Mouse (Mus musculus) frontal cortex, postnatal 10 days (tissue): Measurements from ENCODE around the gene Rac2.

ENCODE experiments used
- DNase-seq, 2 experiments: peaks; one replicate each; pipeline ENCODE4 v3.0.0; 2022; ENCODE audit warnings: low spot score in 2 of 2, mixed read lengths in 1 of 2

Gene Rac2

DNA sequence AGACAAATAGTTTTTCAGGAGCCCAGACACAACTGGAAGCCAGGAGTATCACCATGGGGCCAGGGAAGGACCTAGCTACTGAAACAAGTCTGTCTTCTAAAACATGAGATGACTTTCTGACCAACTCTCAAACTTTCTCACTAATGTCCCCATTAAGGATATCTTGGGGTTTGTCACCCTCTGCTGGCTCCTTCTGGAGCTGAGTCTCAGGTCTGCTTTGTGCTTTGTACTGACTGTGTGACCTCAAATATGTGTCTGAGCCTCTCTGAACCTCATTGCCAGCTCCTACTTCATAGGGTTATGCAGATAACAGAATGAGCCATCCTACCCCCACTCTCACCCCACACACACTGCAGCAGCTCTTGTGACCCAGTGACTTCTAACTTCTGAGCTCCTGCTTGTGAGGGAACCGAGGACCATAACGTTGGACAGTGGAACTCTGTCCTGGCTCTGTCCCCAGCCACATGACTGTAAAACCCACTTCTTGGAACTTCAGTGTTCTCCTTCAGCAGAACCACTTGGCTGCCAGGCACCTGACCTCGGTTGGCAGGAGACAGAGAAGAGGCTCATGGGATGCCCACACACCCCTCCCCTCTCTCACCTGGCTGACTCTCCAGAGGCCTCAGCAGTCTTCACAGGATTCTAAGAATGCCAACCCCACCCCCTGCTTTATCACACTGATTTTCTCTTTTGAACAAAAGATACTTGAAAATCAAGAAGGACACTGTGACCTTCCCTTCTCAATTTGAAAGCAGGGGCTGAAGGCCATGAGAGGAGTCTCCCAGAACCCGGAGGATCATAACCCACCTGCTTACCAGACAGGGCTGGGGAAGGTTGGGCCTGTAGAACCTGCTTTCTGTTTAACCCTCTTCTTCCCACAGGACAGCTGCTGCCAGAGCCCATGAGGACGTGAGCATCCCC, 24.9 kb downstream of the Rac2 start:
- DNase-seq: no peak

DNA sequence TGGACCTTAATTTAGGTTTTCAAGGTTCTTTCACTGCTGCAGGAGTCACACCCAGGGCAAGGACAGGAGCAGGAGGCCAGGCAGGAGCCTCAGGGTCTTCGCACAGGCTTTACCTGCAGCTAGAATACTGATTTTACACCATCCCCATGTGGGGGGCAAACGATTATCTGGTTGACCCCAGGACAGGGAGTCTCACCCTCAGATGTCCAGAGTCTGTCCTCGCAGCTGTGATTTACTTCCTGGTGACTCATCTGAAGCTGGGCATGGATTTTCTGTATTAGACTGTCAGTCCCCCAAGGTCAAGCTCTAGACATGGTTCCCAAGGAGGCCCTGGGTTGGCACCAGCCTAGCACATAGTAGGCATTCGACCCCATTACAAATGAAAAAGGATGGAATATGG, 26.5 kb downstream of the Rac2 start:
- no peak for DNase-seq

DNA sequence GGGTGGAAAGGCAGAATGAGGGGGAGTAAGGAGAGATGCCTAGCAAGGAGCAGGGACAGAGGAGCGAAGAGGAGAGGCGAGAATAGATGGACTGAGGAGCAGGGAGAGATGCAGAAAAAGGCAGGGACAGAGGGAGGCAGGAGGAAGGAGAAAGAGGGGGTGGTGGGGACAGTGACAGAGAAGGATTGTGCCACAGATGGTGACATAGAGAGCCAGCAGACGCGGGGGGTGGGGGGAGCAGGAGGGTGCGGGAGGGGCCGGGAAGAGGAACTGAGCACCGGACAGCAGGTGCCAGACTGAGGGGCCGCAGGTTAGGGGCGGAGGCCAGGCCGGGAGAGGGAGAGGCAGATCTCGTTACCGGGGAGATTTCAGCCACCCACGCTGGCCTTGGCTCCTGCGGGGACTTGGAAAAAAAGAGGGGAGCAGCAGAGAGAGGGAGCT, 28.0 kb downstream of the Rac2 start, which contains the start of gene Sstr3:
Gene Sstr3 (minus strand): TSS at position 125 of the 441 bp plus-strand sequence.
- DNase-seq: peak in 1 of 2 experiments; percentile 45

DNA sequence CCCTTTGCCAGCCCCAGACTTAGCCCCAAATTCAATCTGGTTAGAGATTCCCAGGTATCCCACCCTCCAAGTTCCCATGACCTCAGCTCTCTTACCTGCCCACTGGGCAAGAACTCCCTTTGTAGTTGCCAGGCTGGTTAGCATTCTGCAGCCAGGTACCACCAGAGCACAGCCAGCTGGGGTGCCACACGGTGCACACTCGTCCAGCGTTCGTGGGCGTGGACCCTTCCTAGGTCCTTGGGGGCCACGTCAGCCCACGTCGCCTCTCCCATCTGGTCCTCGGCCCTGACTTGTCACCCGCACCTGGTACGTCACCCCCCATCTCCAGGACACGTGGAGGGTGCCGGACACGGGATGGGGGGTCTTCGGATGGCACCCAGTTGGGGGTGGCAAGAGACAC, 28.5 kb downstream of the Rac2 start:
- DNase-seq: no peak

DNA sequence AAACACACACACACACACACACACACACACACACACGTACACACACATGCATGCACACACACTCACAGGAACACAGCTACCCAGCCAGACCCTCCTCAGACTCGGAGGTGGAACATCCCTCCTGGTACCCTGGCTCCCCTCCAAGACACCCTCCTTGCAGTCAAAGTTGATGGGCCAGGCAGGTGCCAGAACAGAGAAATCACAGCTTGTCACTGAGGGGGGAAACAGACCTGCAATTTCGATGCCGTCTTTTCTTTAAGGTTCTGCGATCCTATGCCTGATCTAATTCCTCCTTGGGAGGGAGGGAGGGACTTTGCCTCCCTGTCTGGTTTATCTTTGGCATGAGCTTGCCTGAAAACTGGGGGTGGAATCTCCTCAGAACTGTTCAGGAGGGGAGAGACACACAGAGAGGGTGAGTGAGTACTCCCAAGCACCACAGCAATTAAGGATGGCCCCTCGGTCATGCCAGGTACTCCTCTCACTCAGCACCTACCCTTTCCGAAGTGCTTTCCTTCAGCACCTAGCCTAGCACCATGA, 29.7 kb downstream of the Rac2 start:
- no peak for DNase-seq

DNA sequence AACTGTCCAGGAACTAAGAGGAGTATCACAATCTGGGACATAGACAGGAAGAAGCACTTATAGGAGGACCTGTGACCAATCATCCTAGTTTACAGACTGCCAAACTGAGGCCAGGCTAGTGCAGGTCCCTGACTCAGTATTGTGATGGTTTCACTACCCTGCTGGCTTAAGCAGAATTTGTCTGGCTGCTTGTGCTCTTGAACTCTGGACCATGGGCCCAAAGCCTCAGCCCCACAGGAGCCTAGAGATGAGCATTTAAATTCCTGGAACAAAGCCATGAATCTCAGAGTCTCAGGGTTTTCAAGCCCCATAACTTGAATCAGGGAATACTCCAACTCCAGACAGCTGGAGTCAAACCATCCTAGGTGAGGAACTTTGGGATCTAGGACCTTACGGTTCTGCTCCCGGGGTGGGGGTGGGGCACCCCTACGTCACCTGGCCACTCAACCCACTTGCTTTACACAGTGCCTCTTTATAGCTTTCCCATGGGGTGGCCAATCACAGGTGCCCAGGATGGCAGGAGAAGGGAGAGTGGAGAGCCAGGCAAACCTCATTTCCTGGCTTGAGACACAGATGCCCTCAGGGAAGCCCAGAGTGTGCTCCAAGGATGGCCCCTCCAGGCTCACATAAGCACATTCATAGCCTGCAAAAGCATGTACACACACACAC, 30.4 kb downstream of the Rac2 start:
- no peak for DNase-seq

GRCm38 (mm10) chr15:78541606-78542005, 31.0 kb downstream of the Rac2 start:
- DNase-seq: no peak

GRCm38 (mm10) chr15:78541036-78541435, 31.5 kb downstream of the Rac2 start:
- no peak for DNase-seq

- no peak for DNase-seq
Measured at GRCm38 (mm10) chr15:78535723-78536421, 36.7 kb downstream of the Rac2 start.

GRCm38 (mm10) chr15:78533346-78533835, 39.2 kb downstream of the Rac2 start:
- DNase-seq: no peak

GRCm38 (mm10) chr15:78532566-78533345, 39.8 kb downstream of the Rac2 start:
- no peak for DNase-seq

GRCm38 (mm10) chr15:78531901-78532469, 40.6 kb downstream of the Rac2 start:
- DNase-seq: peak; percentile 98 to 99

DNA sequence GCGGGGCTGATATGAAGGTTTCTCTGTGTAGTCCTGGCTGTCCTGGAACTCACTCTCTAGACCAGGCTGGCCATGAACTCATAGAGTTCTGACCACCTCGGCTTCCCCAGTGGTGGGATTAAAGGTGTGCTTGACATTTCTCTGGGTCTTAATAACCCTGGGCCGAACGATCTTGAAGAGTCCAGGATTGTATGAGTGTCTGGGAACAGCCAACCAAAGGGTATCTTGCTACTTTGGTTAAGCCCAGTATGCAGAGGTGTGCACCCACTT, 41.2 kb downstream of the Rac2 start:
- no peak for DNase-seq

GRCm38 (mm10) chr15:78530671-78531450, 41.7 kb downstream of the Rac2 start, which contains the start of gene C1qtnf6:
C1qtnf6 (minus strand) TSS chr15:78531416.
- no peak for DNase-seq

DNA sequence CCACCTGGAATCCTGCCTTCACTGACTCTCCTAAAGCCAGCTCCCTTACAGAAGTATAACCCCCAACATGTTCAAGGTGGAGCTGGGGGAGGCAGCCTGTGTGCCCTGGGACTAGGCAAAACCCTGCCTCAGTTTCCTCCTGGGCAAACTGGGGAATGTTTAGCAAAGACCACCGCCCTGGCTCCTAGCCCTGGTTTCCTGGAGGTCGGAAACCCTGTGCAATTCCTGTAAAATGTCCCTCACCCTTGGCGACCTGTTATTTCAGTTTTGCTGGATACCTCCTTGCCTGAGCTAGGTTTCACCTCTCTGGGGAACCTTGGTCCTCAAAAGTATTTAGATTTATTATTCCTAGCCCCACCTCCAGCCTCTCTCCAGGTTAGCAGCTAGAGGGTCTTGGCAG, 42.4 kb downstream of the Rac2 start:
- no peak for DNase-seq

- peak; percentile 53 to 67 for DNase-seq
Measured at GRCm38 (mm10) chr15:78529428-78529990, 43.1 kb downstream of the Rac2 start.

- no peak for DNase-seq
Measured at GRCm38 (mm10) chr15:78528726-78529411, 43.7 kb downstream of the Rac2 start.

DNA sequence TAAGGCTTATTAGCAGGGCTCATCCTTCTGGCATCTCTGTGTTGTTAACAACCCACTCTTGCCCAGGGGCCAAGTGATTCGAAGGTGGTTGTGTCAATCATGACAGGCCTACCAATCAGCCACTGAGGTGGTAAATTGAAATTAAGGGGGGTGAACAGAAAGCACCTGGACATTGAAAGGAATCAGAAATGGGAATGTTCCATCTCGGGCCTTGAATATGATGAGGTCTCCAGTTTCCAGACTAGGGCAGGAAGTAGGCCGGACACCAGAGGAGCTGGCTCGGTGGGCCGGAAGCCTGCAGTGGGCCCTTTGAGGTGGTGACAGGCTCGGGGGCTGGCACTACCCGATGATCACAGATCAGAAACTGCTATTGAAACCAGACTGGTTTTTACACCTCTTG, 44.6 kb downstream of the Rac2 start:
- DNase-seq: no peak

DNA sequence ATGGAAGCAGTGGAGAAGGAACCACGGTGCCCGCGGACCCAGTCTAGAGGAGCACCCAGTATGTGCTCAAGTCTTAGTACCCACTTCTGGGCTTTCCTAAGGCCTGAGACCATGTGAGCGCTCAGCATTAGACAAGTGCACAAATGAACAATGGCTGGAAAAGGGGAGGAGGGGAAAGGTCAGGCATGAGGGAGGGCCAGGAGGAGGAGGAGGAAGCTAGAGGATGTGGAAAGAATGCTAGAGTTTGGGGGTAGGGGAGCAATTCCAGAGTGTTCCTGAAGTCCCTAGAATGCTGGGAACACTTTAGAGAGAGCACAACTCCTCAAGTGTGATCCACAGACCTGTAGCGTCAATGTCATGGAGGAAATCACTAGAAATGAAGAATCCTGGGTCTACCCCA, 48.4 kb downstream of the Rac2 start:
- DNase-seq: no peak
